Mouse (Mus musculus): Measurements from ENCODE around the gene Cyb561d2. TPM values are rescaled to one million over a fixed set of nuclear protein-coding genes. Genes with fewer than 3 reads are reported as not detected.
A peak's percentile ranks its signal among the peaks of the same experiment; 100 is the strongest.

Cyb561d2 gene
- polyA plus RNA-seq, 1 experiment from 2014 or later: 14.7 TPM

DNA sequence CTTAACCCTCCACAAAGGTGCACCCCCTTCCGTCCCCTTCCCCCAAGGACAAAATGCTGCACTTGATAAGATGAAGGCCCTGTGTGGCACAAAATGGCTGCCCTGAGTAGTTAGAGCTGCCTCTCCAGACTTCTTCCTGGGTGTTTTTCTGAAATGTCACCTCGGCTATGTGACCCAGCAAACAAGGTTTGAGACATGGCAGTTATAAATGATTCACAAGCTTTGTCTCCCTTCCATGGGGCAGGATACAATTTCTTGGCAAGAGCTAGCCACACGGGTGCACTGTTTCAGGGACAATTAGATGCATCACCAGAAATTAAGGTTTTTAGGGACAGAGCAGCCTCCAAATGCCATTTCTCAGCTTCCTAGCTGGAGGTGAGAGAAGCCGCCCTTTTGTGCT, 1.6 kb downstream of the Cyb561d2 start:
- H3K4me2 ChIP-seq: no peak overlapping the region
- H3K4me1 ChIP-seq (replicated peaks): peaks cover 41% of the 10 kb centered on the region
- no peaks in the 10 kb centered on the region for H3K9me3 ChIP-seq (replicated peaks)
- ATAC-seq (replicated peaks; ENCODE audit: insufficient number of reproducible peaks, insufficient read depth, low FRiP score, low read depth): no peak
- H3K27ac ChIP-seq: no peak overlapping the region
- peaks cover 37% of the 10 kb centered on the region for H3K36me3 ChIP-seq
- H3K27me3 ChIP-seq: no peaks in the 10 kb centered on the region
- H3K9ac ChIP-seq: no peak overlapping the region
- no peak overlapping the region for H3K4me3 ChIP-seq
- WGBS: 66% methylated on average over 4 of the region's 4 CpGs

DNA sequence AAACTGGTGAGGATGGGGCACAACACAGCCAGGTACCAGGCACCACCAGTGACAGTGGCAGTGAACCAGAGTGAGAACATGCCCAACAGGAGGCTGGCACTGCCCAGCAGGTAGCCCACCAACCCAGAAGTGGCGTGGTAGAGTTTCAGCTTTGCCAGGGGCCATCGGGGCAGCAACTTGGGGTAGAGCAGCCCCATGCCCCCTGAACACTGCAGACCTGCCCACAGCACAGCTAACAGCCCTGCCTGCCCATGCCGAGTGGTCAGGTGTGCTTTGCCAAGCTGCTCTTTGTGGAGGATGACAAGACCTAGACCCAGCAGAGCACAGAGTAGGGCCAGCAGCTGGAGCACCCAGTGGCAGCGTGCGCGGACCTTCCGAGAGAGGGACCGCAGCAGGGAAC, 2.1 kb downstream of the Cyb561d2 start:
- Histone ChIP-seq H3K4me3 (no peak overlapping the region), H3K4me1 (replicated peaks) (peaks cover 46% of the 10 kb centered on the region), H3K4me2 (no peak overlapping the region), H3K27me3 (no peaks in the 10 kb centered on the region), H3K27ac (no peak overlapping the region), H3K9me3 (replicated peaks) (no peaks in the 10 kb centered on the region), H3K36me3 (peaks cover 37% of the 10 kb centered on the region), H3K9ac (no peak overlapping the region)
- no peak for ATAC-seq (replicated peaks; ENCODE audit: insufficient number of reproducible peaks, insufficient read depth, low FRiP score, low read depth)
- 94% methylated on average over 8 of the region's 8 CpGs for WGBS

GRCm38 (mm10) chr9:107538711-107539110, 3.3 kb downstream of the Cyb561d2 start:
- WGBS: 92% methylated on average over 3 of the region's 3 CpGs
- H3K4me3 ChIP-seq: no peak overlapping the region
- no peak overlapping the region for H3K4me2 ChIP-seq
- H3K4me1 ChIP-seq (replicated peaks): peaks cover 46% of the 10 kb centered on the region
- H3K9ac ChIP-seq: no peak overlapping the region
- H3K9me3 ChIP-seq (replicated peaks): no peaks in the 10 kb centered on the region
- ATAC-seq (replicated peaks; ENCODE audit: insufficient number of reproducible peaks, insufficient read depth, low FRiP score, low read depth): no peak
- no peaks in the 10 kb centered on the region for H3K27me3 ChIP-seq
- H3K27ac ChIP-seq: no peak overlapping the region
- H3K36me3 ChIP-seq: peaks cover 29% of the 10 kb centered on the region

- Histone ChIP-seq H3K27me3 (no peaks in the 10 kb centered on the region), H3K4me1 (replicated peaks) (peaks cover 49% of the 10 kb centered on the region), H3K27ac (no peak overlapping the region), H3K4me2 (no peak overlapping the region), H3K4me3 (no peak overlapping the region), H3K9me3 (replicated peaks) (no peaks in the 10 kb centered on the region), H3K9ac (no peak overlapping the region), H3K36me3 (peaks cover 29% of the 10 kb centered on the region)
- ATAC-seq (replicated peaks; ENCODE audit: insufficient number of reproducible peaks, insufficient read depth, low FRiP score, low read depth): no peak
- 90% methylated on average over 7 of the region's 7 CpGs for WGBS
These were observed 3.8 kb downstream of the Cyb561d2 start for GRCm38 (mm10) chr9:107538231-107538630.

DNA sequence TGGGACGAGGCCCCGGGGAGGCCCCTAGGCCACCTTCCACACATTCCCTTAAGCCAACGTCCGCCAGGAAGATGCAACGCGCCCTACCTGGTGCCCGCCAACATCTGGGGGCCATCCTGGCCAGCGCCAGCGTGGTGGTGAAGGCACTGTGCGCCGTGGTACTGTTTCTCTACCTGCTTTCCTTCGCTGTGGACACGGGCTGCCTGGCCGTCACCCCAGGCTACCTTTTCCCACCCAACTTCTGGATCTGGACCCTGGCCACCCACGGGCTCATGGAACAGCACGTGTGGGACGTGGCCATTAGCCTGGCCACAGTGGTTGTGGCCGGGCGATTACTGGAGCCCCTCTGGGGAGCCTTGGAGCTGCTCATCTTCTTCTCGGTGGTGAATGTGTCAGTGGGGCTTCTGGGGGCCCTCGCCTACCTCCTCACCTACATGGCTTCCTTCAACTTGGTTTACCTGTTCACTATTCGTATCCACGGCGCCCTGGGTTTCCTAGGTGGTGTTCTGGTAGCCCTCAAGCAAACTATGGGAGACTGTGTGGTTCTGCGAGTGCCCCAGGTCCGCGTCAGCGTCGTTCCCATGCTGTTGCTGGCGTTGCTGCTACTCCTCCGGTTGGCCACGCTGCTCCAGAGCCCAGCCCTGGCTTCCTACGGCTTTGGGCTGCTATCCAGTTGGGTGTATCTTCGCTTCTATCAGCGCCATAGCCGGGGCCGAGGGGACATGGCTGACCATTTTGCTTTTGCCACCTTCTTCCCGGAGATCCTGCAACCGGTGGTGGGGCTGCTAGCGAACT, 7.4 kb downstream of the Cyb561d2 start:
- Histone ChIP-seq H3K9me3 (replicated peaks) (no peaks in the 10 kb centered on the region), H3K9ac (peak overlapping the region; percentile 87), H3K4me3 (peak overlapping the region; percentile 82), H3K27ac (peak overlapping the region; percentile 84), H3K4me2 (peak overlapping the region; percentile 90), H3K27me3 (no peaks in the 10 kb centered on the region), H3K4me1 (replicated peaks) (peaks cover 29% of the 10 kb centered on the region), H3K36me3 (peaks cover 26% of the 10 kb centered on the region)
- ATAC-seq (replicated peaks; ENCODE audit: insufficient number of reproducible peaks, insufficient read depth, low FRiP score, low read depth): no peak
- under 1% methylated on average over 40 of the region's 40 CpGs for WGBS

DNA sequence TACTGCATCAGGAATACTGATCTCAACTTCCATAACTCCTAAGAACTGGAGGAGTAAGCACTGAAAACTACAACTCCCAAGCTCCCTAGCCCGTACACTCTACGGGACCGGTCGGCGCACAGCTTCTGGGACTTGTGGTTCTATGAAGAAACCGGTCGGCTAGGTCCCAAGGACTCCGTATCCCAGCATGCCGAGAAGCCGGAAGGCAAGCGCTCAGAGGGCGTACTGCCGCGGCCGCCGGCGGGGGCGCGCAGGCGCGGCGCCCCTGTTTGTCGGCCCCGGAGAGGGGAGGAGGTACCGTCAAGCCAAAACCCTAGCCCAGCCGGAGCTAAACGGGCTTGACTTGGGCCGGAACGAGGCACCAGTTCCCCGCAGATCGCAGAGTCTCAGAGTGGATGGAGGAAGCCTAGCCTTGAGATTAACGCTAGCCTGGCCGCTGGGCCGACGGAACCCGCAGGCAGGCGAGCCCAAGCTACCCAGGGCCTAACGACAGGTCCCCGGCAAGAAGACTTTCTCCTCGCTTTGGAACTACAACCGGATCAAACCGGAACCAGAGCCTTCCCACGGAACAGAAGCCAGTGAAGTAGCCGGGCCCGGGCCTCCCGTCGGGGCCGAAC, 8.1 kb downstream of the Cyb561d2 start, which contains the start of gene Tmem115:
TSS of gene Tmem115 (plus strand) at position 155 of the 617 bp plus-strand sequence.
- Histone ChIP-seq H3K4me2 (peak within 1 kb of the TSS; percentile 90), H3K36me3 (peaks cover 19% of the 10 kb centered on the region), H3K9me3 (replicated peaks) (no peaks in the 10 kb centered on the region), H3K4me1 (replicated peaks) (peaks cover 29% of the 10 kb centered on the region), H3K27me3 (no peaks in the 10 kb centered on the region), H3K4me3 (peak within 1 kb of the TSS; percentile 82), H3K27ac (peak within 1 kb of the TSS; percentile 84), H3K9ac (peak within 1 kb of the TSS; percentile 87)
- WGBS: under 1% methylated on average over 48 of the region's 48 CpGs
- ATAC-seq (replicated peaks; ENCODE audit: insufficient number of reproducible peaks, insufficient read depth, low FRiP score, low read depth): peak; percentile 99

DNA sequence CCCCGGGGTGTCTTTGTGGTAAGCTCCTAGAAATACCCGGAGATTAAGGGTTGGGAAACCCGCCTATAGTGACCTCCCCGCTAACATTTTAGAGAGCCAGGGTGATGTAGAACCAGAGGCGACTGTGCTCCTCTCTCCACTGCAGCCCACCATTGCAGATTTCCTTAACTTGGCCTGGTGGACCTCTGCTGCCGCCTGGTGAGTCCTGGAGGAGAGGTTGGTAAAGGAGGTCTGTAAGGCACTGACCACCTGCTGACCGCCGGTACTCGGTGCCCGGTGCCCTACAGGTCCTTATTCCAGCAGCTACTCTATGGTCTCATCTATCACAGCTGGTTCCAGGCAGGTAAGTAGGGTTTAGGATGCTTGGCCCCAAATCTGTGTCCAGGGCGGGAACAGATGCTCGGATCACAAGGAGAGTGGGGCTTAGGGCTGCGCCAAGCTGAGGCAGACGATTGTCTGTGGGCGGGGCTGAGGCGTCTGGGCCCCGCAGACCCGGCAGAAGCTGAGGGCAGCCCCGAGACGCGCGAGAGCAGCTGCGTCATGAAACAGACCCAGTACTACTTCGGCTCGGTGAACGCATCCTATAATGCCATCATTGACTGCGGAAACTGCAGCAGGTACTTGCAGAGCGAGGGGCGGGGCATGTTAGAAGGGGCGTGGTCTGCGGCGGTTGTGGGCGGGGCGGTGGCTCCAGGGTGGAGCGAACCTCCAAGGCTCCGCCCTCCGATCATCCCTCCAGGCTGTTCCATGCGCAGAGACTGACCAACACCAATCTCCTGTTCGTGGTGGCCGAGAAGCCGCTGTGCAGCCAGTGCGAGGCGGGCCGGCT, 15.6 kb downstream of the Cyb561d2 start:
- Histone ChIP-seq H3K27me3 (peaks cover 36% of the 10 kb centered on the region), H3K9ac (no peak overlapping the region), H3K27ac (no peak overlapping the region), H3K4me2 (peak overlapping the region; percentile 62), H3K4me1 (replicated peaks) (peaks cover 20% of the 10 kb centered on the region), H3K4me3 (peak overlapping the region; percentile 40), H3K9me3 (replicated peaks) (no peaks in the 10 kb centered on the region), H3K36me3 (no peaks in the 10 kb centered on the region)
- peak; percentile 51 for ATAC-seq (replicated peaks; ENCODE audit: insufficient number of reproducible peaks, insufficient read depth, low FRiP score, low read depth)
- WGBS: 9% methylated on average over 44 of the region's 44 CpGs

GRCm38 (mm10) chr9:107522400-107522711, 19.6 kb downstream of the Cyb561d2 start:
- Histone ChIP-seq H3K4me2 (peak overlapping the region; percentile 56), H3K27ac (peak overlapping the region; percentile 45), H3K9ac (0 out of 2 replicates have a peak overlapping the region, but pooled peaks have one; percentile 4), H3K4me1 (replicated peaks) (peaks cover 25% of the 10 kb centered on the region), H3K36me3 (no peaks in the 10 kb centered on the region), H3K9me3 (replicated peaks) (no peaks in the 10 kb centered on the region), H3K4me3 (peak overlapping the region; percentile 29; the same call in 1 of the 2 replicates), H3K27me3 (peaks cover 28% of the 10 kb centered on the region)
- WGBS: 32% methylated on average over 2 of the region's 2 CpGs
- ATAC-seq (replicated peaks; ENCODE audit: insufficient number of reproducible peaks, insufficient read depth, low FRiP score, low read depth): no peak

- Histone ChIP-seq H3K27me3 (peaks cover 25% of the 10 kb centered on the region), H3K9me3 (replicated peaks) (no peaks in the 10 kb centered on the region), H3K27ac (peak overlapping the region; percentile 45), H3K9ac (peak overlapping the region; percentile 4; the same call in 1 of the 2 replicates), H3K36me3 (no peaks in the 10 kb centered on the region), H3K4me1 (replicated peaks) (peaks cover 22% of the 10 kb centered on the region), H3K4me2 (peak overlapping the region; percentile 56), H3K4me3 (peak overlapping the region; percentile 29)
- peak; percentile 24; the same call in 1 of the 2 replicates for ATAC-seq (replicated peaks; ENCODE audit: insufficient number of reproducible peaks, insufficient read depth, low FRiP score, low read depth)
- 25% methylated on average over 25 of the region's 25 CpGs for WGBS
These were observed 20.1 kb downstream of the Cyb561d2 start for GRCm38 (mm10) chr9:107521711-107522399.

DNA sequence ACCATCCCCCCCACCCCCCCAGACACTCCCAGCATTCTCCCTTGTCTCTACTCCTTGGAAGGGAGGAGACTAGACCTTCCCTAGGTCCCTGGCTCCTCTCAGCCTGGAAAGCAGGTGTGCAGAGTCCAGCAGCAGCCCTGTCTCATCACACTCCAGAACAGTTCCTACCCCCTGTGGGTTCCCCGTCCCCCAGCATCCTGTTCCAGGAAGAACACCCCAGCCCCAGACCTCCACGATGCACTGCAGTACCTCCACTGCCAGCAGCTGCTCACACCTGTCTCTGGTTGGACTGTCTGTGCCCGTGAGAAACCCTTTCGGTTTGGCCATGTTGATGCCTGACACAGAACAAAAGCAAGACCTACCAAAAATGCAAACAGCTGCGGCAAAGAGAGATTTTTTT, 20.8 kb downstream of the Cyb561d2 start:
- H3K9me3 ChIP-seq (replicated peaks): no peaks in the 10 kb centered on the region
- H3K27ac ChIP-seq: peak overlapping the region; percentile 45; the same call in 1 of the 2 replicates
- peaks cover 15% of the 10 kb centered on the region for H3K4me1 ChIP-seq (replicated peaks)
- no peak for ATAC-seq (replicated peaks; ENCODE audit: insufficient number of reproducible peaks, insufficient read depth, low FRiP score, low read depth)
- no peak overlapping the region for H3K9ac ChIP-seq
- 48% methylated on average over 5 of the region's 5 CpGs for WGBS
- peaks cover 18% of the 10 kb centered on the region for H3K27me3 ChIP-seq
- H3K4me2 ChIP-seq: peak overlapping the region; percentile 56
- no peaks in the 10 kb centered on the region for H3K36me3 ChIP-seq
- H3K4me3 ChIP-seq: no peak overlapping the region

Data from heart, embryonic 15.5 days (tissue).